Mouse (Mus musculus): Measurements from ENCODE around the gene Gm20532. TPM values are rescaled to one million over a fixed set of nuclear protein-coding genes. Genes with fewer than 3 reads are reported as not detected.

The Gm20532 gene
- total and polyA plus RNA-seq, 3 experiments = 0.15 TPM; not detected in 2

- Histone ChIP-seq H3K79me2 (ENCODE audit: control insufficient read depth, insufficient read depth, low read length, poor library complexity) (no peaks in the 10 kb centered on the region; the same call in 1 of the 2 replicates), H3K36me3 (ENCODE audit: control insufficient read depth in 1 of 2, insufficient read depth in 2 of 2, low read length in 2 of 2) (no peaks in the 10 kb centered on the region), H3K27me3 (ENCODE audit: control insufficient read depth in 1 of 2, insufficient read depth in 2 of 2, low read length in 2 of 2) (peaks cover 2 to 4% of the 10 kb centered on the region in 2 experiments; a peak in 3 of 4 replicates), H3K4me3 (ENCODE audit: control insufficient read depth in 1 of 2, insufficient read depth in 1 of 2, low read depth in 2 of 2, low read length in 2 of 2) (no peak overlapping the region), H3K4me1 (ENCODE audit: control insufficient read depth in 1 of 2, insufficient read depth in 2 of 2, low read length in 2 of 2) (no peaks in the 10 kb centered on the region; a peak in 1 of 4 replicates), H3K9ac (ENCODE audit: control insufficient read depth, low read depth, low read length, poor library complexity, severe bottlenecking) (no peak overlapping the region), H3K27ac (ENCODE audit: control insufficient read depth, low read depth, low read length) (no peak overlapping the region), H3K9me3 (replicated peaks; ENCODE audit: insufficient read depth, low read length) (no peaks in the 10 kb centered on the region)
- no peak for DNase-seq (ENCODE audit: low read depth, low spot score)
- TF ChIP-seq CHD2 (IDR thresholded peaks at IDR 0.05; ENCODE audit: low read length) (no peak), MEF2A (IDR thresholded peaks at IDR 0.05; ENCODE audit: extremely low read depth, insufficient replicate concordance, low read depth, low read length, poor library complexity, severe bottlenecking) (no peak), ZMIZ1 (IDR thresholded peaks at IDR 0.05; ENCODE audit: low read depth, low read length) (no peak), CHD1 (IDR thresholded peaks at IDR 0.05; ENCODE audit: low read depth, low read length) (no peak), UBTF (IDR thresholded peaks at IDR 0.05; ENCODE audit: borderline replicate concordance, insufficient read depth, low read depth, low read length) (no peak), E2F4 (IDR thresholded peaks at IDR 0.05; ENCODE audit: borderline replicate concordance, low read depth, low read length) (no peak), POLR2AphosphoS5 (IDR thresholded peaks at IDR 0.05; ENCODE audit: borderline replicate concordance, low read depth, low read length) (no peak), GABPA (IDR thresholded peaks at IDR 0.05; ENCODE audit: low read depth, low read length) (no peak), SMC3 (IDR thresholded peaks at IDR 0.05; ENCODE audit: low read depth, low read length) (no peak)
Observed at GRCm38 (mm10) chr2:26602631-26603030, 16.2 kb downstream of the Gm20532 start.

DNA sequence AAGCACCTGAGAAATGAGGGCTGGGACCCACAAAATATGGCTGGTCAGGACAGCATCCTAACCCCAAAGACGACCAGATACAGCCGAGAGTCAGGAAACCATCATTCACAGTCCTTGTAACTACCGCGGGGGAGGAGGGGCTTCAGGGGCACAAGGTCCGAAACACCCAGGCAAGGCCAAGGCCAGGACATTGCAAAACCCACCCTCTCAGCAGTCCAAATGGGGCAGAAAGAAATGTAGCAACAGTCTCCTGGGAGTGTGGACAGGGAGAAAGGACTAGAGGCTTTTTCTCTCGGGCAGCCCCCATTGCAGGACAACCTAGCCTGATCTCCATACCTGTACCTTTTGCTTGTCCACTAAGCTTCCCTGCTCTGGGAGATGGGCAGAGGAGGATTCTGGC lies 16.7 kb downstream of the Gm20532 start:
- Histone ChIP-seq H3K9ac (ENCODE audit: control insufficient read depth, low read depth, low read length, poor library complexity, severe bottlenecking) (peak overlapping the region; percentile 86), H3K27me3 (ENCODE audit: control insufficient read depth in 1 of 2, insufficient read depth in 2 of 2, low read length in 2 of 2) (peaks cover 2 to 4% of the 10 kb centered on the region in 2 experiments; a peak in 3 of 4 replicates), H3K79me2 (ENCODE audit: control insufficient read depth, insufficient read depth, low read length, poor library complexity) (no peaks in the 10 kb centered on the region; the same call in 1 of the 2 replicates), H3K36me3 (ENCODE audit: control insufficient read depth in 1 of 2, insufficient read depth in 2 of 2, low read length in 2 of 2) (no peaks in the 10 kb centered on the region), H3K27ac (ENCODE audit: control insufficient read depth, low read depth, low read length) (no peak overlapping the region), H3K4me1 (ENCODE audit: control insufficient read depth in 1 of 2, insufficient read depth in 2 of 2, low read length in 2 of 2) (no peaks in the 10 kb centered on the region; a peak in 1 of 4 replicates), H3K4me3 (ENCODE audit: control insufficient read depth in 1 of 2, insufficient read depth in 1 of 2, low read depth in 2 of 2, low read length in 2 of 2) (peak overlapping the region; percentile 56 to 77), H3K9me3 (replicated peaks; ENCODE audit: insufficient read depth, low read length) (no peaks in the 10 kb centered on the region)
- TF ChIP-seq TCF12 (IDR thresholded peaks at IDR 0.05; ENCODE audit: low read depth, low read length) (no peak), ZMIZ1 (IDR thresholded peaks at IDR 0.05; ENCODE audit: low read depth, low read length) (no peak), ZC3H11A (IDR thresholded peaks at IDR 0.05; ENCODE audit: low read depth, low read length) (no peak), MYC (IDR thresholded peaks at IDR 0.05; ENCODE audit: low read depth, low read length) (no peak), CTCF (IDR thresholded peaks at IDR 0.05 in 2 of 3, conservative IDR thresholded peaks at IDR 0.05 in 1 of 3; ENCODE audit: control insufficient read depth in 1 of 3, insufficient read depth in 1 of 3, low read depth in 2 of 3, low read length in 3 of 3, poor library complexity in 1 of 3, severe bottlenecking in 1 of 3) (no peak), USF2 (IDR thresholded peaks at IDR 0.05; ENCODE audit: borderline replicate concordance in 1 of 2, insufficient read depth in 1 of 2, low read depth in 1 of 2, low read length in 2 of 2) (no peak), MYB (IDR thresholded peaks at IDR 0.05; ENCODE audit: low read depth, low read length) (no peak), EP300 (IDR thresholded peaks at IDR 0.05; ENCODE audit: low read depth in 1 of 2, low read length in 2 of 2) (no peak), TAL1 (IDR thresholded peaks at IDR 0.05; ENCODE audit: low read length) (no peak)
- DNase-seq (ENCODE audit: low read depth, low spot score) = no peak
